Mouse (Mus musculus) embryonic facial prominence, embryonic 10.5 days (tissue): ENCODE measurements around the gene Neurl1b. TPM values are rescaled to one million over a fixed set of nuclear protein-coding genes. Genes with fewer than 3 reads are reported as not detected.

Source experiments
- DNase-seq: peaks from one replicate; pipeline ENCODE4 v3.0.0-alpha.2; 2017; ENCODE audit warnings: low spot score
- H3K27ac ChIP-seq: fragments of 300-500 bp; sonication (generic); replicated peaks from 2 replicates; pipeline ENCODE4 v1.5.1; 2016; ENCODE audit warnings: mild to moderate bottlenecking
- H3K27me3 ChIP-seq: fragments of 300-500 bp; sonication (generic); replicated peaks from 2 replicates; pipeline ENCODE4 v1.6.1; 2016; ENCODE audit warnings: low read depth, mild to moderate bottlenecking; ENCODE audit not compliant: poor library complexity, severe bottlenecking
- H3K36me3 ChIP-seq: fragments of 300-500 bp; sonication (generic); replicated peaks from 2 replicates; pipeline ENCODE4 v1.6.1; 2016; ENCODE audit warnings: mild to moderate bottlenecking, moderate library complexity
- H3K4me1 ChIP-seq: fragments of 300-500 bp; sonication (generic); 2 replicates; pipeline ENCODE4 v1.6.1; 2016
- H3K4me3 ChIP-seq: fragments of 300-500 bp; sonication (generic); 2 replicates; pipeline ENCODE4 v1.5.1; 2016; ENCODE audit warnings: mild to moderate bottlenecking, moderate library complexity
- H3K9me3 ChIP-seq: fragments of 300-500 bp; sonication (generic); 2 replicates; pipeline ENCODE4 v1.6.1; 2016; ENCODE audit warnings: mild to moderate bottlenecking
- WGBS: fragments of 180-500 bp; shearing (Covaris S2); methylation state at CpG from one replicate; pipeline ENCODE4 v1.1.7; 2016; 5-methylcytosine and 5-hydroxymethylcytosine counted together
- polyA plus RNA-seq: library from polyadenylated mRNA; unstranded; fragments of >200 nt; fragmentation: Nextera tagmentation; extraction: Ambion mirVana; gene quantifications from 2 replicates; pipeline ENCODE4 v1.2.1, GENCODE M21; 2016

Gene Neurl1b
- polyA plus RNA-seq, 1 experiment from 2014 or later, result 0.16 TPM

DNA sequence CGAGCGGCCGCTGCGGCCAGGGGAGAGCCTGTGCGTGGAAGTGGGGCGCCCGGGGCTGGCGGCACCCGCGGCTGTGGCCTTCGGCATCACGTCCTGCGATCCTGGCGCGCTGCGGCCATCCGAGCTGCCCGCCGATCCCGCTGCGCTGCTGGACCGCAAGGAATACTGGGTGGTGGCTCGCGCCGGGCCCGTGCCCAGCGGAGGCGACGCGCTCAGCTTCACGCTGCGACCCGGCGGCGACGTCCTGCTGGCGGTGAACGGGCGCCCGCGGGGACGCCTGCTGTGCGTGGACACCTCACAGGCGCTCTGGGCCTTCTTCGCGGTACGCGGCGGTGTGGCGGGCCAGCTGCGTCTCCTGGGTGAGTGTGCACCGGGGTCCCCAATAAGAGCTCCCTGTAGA is 24.4 kb downstream of the Neurl1b start:
- peak; percentile 47 for DNase-seq
- no peak overlapping the region for H3K27ac ChIP-seq
- WGBS, result 10% methylated on average over 52 of the region's 52 CpGs

DNA sequence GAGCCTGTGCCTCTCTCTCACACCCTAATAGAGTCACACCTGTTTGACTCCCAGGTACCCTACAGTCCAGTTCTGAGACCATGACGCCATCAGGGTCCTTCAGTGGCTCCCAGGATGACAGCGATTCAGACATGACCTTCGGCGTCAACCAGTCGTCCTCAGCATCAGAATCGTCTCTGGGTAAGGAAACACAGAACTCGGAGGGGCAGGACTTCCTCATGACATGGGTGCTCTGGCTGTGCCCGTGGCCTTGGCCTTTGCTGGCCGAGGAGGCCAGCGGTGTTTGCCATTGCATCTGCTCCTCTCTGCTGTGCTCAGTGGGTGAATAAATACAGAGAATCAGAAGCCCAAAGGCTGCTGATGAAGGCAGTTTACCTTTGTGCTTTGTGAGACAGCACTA is 26.4 kb downstream of the Neurl1b start:
- Histone ChIP-seq H3K9me3 (no peaks in the 10 kb centered on the region), H3K4me3 (no peak overlapping the region), H3K27me3 (peaks cover 69% of the 10 kb centered on the region), H3K27ac (no peak overlapping the region), H3K4me1 (peaks cover 8% of the 10 kb centered on the region), H3K36me3 (no peaks in the 10 kb centered on the region)
- DNase-seq, result no peak
- WGBS, result 90% methylated on average over 10 of the region's 10 CpGs

More for the DNA sequence above, 24.4 kb downstream of the Neurl1b start:
- Histone ChIP-seq H3K27me3 (peaks cover 75% of the 10 kb centered on the region), H3K4me1 (peaks cover 8% of the 10 kb centered on the region), H3K36me3 (no peaks in the 10 kb centered on the region), H3K9me3 (no peaks in the 10 kb centered on the region), H3K4me3 (peak overlapping the region; percentile 53)

DNA sequence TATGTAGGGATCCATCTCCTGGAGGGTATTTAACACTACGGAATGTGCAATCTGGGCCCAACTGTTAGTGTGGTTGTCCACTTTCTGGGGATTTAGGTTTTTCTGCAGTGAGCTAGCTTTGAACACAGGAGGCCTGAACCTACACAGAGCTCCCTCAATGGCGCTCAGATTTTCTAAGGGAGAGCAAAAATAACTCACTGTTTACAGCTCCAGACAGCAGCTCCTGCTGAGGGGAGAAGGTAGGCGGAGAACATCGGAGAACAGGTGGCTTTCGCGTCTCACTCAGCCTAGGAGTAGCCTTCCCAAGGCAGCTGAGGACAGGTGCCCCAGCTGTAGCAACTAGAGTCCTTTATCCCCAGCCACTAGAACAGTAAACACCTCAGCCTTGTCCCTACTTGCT is 27.6 kb downstream of the Neurl1b start:
- Histone ChIP-seq H3K9me3 (no peaks in the 10 kb centered on the region), H3K4me1 (peaks cover 8% of the 10 kb centered on the region), H3K27me3 (peaks cover 57% of the 10 kb centered on the region), H3K4me3 (no peak overlapping the region), H3K36me3 (no peaks in the 10 kb centered on the region), H3K27ac (no peak overlapping the region)
- DNase-seq, result no peak
- 90% methylated on average over 6 of the region's 6 CpGs for WGBS

DNA sequence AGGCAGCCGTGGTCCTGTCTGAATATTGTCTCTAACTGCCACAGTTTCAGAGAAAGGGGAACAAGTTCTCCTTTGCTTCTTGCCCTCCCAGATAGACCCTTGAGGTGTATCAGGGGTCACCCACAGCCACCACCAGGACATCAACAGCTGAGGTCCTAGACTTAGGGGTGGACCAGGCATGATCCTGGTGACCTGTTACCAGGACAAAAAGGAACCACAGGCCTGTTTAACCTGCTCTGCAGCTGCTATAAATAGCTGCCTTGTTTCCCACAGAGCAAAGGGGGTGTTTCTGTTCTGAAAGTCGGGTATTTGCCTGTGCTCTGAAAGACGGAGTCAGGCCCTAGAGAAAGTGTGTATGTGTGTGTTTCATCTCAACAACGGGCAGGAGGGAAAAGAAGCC is 29.2 kb downstream of the Neurl1b start:
- Histone ChIP-seq H3K9me3 (no peaks in the 10 kb centered on the region), H3K27me3 (peaks cover 41% of the 10 kb centered on the region), H3K4me3 (no peak overlapping the region), H3K27ac (no peak overlapping the region), H3K4me1 (peaks cover 4% of the 10 kb centered on the region), H3K36me3 (no peaks in the 10 kb centered on the region)
- DNase-seq, result no peak
- 63% methylated on average over 4 of the region's 4 CpGs for WGBS

DNA sequence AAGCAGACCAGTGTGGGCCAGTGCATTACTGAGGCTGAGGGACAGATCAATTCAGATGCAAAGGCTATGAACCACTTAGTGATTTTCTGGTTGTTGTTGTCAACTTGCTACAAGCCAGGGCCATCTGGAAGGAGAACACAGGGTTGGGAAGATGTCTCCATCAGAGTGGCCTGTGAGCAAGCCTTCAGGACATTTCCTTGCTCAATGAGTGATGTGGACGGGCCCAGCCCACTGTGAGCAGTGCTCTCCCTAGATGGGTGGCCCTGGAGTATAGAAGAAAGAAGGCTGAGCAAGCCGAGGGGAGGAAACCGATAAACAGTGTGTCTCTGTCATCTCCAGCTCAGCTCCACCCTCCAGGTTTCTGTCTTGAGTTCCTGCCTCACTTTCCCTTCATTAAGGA is 34.8 kb downstream of the Neurl1b start:
- H3K4me1 ChIP-seq, result peaks cover 9% of the 10 kb centered on the region
- WGBS, result 74% methylated on average over 3 of the region's 3 CpGs
- H3K9me3 ChIP-seq, result no peaks in the 10 kb centered on the region
- no peak for DNase-seq
- H3K27ac ChIP-seq, result no peak overlapping the region
- H3K27me3 ChIP-seq, result 0 out of 2 replicates have a peak, but pooled peaks cover 6% of the 10 kb centered on the region
- H3K4me3 ChIP-seq, result no peak overlapping the region
- no peaks in the 10 kb centered on the region for H3K36me3 ChIP-seq

DNA sequence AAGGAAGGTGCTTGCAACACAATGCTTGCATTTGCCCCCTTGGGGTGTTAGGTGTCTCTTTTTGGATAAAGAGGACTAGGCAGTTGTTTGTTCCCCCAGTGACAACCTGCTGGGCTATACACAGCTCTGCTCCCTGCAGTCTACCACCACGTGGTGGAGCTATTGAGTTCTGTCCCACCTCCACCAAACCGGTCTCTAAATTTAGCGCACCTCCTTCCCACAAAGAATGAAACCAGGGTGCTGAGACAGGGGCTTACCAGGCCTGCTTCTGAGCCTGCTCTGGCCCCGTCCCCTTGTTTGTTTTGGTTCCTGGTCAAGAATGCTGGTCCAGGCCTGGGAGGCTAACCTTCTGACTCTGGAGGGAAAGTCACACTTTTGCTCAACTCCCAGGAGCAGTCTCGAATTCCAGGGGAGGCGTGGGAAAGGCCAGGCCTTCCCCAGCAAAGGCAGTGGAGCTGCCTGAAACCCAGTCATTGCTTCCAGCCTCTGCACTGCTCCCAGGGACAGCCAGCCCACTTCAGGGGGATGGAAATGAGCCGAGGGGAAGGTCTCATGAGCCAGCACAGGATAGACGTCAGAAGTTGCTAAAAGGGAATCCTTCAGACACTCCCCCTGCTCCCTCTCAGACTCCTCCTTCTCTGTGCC is 37.1 kb downstream of the Neurl1b start:
- Histone ChIP-seq H3K9me3 (no peaks in the 10 kb centered on the region), H3K4me3 (no peak overlapping the region), H3K27ac (no peak overlapping the region; the same call in 1 of the 2 replicates), H3K27me3 (no peaks in the 10 kb centered on the region), H3K36me3 (no peaks in the 10 kb centered on the region), H3K4me1 (peaks cover 9% of the 10 kb centered on the region)
- DNase-seq, result peak; percentile 53
- 23% methylated on average over 8 of the region's 8 CpGs for WGBS

DNA sequence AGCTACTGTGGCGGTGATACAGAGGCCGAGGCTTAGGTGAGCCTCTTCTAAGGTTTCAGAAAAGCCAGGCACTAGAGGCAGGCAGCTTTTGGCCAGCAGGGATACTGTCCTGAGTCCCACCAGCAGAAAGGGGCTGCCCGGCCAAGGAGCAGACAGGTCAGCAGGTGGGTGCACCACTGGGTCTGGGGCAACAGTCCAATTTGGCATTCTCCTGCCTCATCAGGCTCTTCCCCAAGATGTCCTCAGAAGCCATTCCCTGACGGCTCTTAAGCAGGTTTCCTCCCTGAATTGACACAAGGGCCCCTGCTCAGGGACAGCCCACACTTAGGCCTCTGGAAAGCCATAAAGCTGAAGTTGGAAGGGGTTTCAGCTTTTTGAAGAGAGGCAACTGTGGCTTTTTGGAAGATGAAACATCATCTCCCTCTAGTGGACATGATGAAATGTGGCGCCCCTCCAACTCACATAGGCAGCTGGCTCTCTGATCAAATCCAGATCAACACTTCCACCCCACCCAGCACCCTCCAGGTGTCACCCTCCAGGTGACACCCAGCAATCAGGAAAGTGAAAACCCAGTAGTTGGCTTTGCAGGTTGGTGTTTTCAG is 37.8 kb downstream of the Neurl1b start:
- H3K36me3 ChIP-seq, result no peaks in the 10 kb centered on the region
- WGBS, result 61% methylated on average over 5 of the region's 5 CpGs
- DNase-seq, result peak; percentile 43
- H3K27me3 ChIP-seq, result no peaks in the 10 kb centered on the region
- no peak overlapping the region for H3K27ac ChIP-seq
- no peak overlapping the region for H3K4me3 ChIP-seq
- H3K4me1 ChIP-seq, result peaks cover 12% of the 10 kb centered on the region
- H3K9me3 ChIP-seq, result no peaks in the 10 kb centered on the region

DNA sequence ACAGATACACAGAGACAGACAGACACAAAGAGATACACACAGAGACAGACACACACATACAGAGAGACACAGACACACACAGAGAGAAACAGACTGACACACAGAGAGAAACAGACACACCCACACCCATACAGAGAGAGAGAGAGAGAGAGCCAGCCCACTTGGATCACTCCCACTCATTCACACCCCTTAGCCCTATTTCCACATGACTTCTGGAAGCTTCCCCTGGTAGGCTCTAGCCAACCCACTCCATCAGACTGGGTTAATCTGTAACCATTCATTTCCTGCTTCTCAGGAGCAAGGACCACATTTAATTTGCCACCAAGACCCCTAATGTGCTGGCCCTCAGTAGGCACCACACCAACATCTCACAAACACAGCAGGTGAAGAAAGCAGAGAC is 42.9 kb downstream of the Neurl1b start:
- DNase-seq, result no peak
- Histone ChIP-seq H3K4me3 (no peak overlapping the region), H3K27ac (no peak overlapping the region), H3K27me3 (no peaks in the 10 kb centered on the region), H3K4me1 (peaks cover 3% of the 10 kb centered on the region; the same call in 1 of the 2 replicates), H3K9me3 (no peaks in the 10 kb centered on the region), H3K36me3 (no peaks in the 10 kb centered on the region)

DNA sequence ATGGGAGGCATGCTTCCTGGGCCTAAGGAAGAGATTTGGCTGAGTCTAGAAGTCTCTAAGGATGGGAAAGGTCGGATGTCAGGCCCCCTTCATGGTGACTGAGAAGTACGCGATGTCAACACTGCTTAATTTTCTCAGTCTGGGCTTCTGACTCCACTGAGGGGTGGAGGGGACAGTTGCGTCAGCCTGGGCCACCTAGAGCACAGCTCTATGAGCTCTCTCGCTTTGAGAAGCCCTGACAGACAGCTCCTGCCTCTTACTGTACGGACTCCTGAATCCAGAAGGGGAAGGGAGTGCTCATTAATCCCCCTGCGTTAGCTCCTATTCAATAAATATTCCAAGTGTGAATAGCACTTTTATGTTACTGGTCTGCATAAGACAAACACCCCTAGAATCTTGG is 43.4 kb downstream of the Neurl1b start:
- Histone ChIP-seq H3K27ac (no peak overlapping the region), H3K27me3 (no peaks in the 10 kb centered on the region), H3K4me3 (no peak overlapping the region), H3K36me3 (no peaks in the 10 kb centered on the region), H3K9me3 (no peaks in the 10 kb centered on the region), H3K4me1 (0 out of 2 replicates have a peak, but pooled peaks cover 3% of the 10 kb centered on the region)
- WGBS, result 73% methylated on average over 7 of the region's 7 CpGs
- DNase-seq, result no peak

DNA sequence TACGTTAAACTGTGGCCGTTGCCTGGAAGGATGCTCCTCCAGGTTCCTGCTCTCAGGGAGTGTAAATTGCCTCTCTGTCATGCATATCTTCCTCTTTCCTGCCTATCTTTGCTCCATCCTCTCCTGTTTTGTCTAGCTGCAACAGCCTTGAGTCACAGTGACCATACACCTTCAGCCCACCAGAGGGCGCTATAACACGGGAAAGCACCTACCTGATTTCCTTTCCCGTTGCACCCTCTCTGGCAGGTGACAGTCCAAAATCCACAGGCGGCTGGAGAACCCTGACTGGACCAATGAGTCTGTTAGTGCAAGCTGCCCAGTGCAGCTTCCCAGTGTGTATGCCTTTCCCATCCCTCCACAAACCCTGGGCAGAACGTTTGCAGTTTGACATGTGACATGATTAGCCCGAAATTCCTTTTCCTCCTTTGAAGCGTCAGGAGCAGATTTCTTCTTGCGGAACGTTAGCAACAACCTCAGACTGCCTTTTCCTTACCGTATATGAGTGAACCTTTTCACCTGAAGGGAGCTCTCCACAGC is 48.1 kb downstream of the Neurl1b start:
- 31% methylated on average over 12 of the region's 12 CpGs for WGBS
- H3K36me3 ChIP-seq, result no peaks in the 10 kb centered on the region
- DNase-seq, result peak; percentile 81
- no peak overlapping the region for H3K27ac ChIP-seq
- peaks cover 9% of the 10 kb centered on the region for H3K4me1 ChIP-seq
- H3K9me3 ChIP-seq, result no peaks in the 10 kb centered on the region
- 0 out of 2 replicates have a peak, but pooled peaks cover 4% of the 10 kb centered on the region for H3K27me3 ChIP-seq
- no peak overlapping the region for H3K4me3 ChIP-seq

DNA sequence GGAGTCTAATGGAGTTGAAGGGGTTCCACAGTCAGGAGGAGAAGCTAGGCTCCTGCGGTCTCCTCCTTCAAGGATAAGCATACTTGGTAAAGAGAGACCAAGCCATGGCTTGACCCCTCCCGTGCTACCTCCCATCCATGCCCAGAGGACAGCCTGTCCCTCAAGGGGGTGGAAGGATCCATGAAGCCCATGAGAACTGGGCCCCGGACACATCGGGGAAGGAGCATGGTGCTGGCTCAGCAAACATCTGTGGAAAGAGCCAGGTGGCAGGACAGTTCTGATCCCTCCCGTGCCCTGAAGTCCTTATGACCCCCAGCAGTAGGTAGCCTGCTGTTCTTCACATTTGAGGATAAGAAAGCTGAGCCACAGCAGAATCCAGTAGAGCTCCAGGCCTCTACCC is 48.8 kb downstream of the Neurl1b start:
- no peaks in the 10 kb centered on the region for H3K36me3 ChIP-seq
- H3K4me3 ChIP-seq, result no peak overlapping the region
- no peak overlapping the region for H3K27ac ChIP-seq
- H3K9me3 ChIP-seq, result no peaks in the 10 kb centered on the region
- 83% methylated on average over 5 of the region's 5 CpGs for WGBS
- 0 out of 2 replicates have a peak, but pooled peaks cover 4% of the 10 kb centered on the region for H3K27me3 ChIP-seq
- peaks cover 9% of the 10 kb centered on the region for H3K4me1 ChIP-seq
- no peak for DNase-seq

DNA sequence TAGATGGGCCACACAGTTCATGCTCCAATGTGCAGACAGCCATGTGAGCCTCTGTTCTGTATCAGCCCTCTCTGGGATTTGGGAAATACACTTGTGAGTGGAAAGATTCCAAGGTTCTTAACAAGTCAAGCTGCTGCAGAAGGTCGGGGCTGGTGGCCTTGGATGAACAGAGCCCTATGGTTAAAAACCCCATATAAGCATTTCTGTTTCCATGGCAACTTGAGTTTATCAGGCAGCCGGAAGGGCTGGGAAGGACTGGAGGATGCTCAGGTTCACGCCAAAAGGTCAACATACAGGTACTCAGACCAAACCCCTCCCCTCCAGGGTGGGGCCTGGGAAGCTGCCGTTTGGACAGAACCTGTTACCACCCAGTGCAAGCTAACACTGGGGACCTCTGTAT is 49.4 kb downstream of the Neurl1b start:
- 60% methylated on average over 4 of the region's 4 CpGs for WGBS
- Histone ChIP-seq H3K4me3 (no peak overlapping the region), H3K27ac (no peak overlapping the region), H3K9me3 (no peaks in the 10 kb centered on the region), H3K4me1 (peaks cover 9% of the 10 kb centered on the region), H3K36me3 (no peaks in the 10 kb centered on the region), H3K27me3 (0 out of 2 replicates have a peak, but pooled peaks cover 4% of the 10 kb centered on the region)
- no peak for DNase-seq

DNA sequence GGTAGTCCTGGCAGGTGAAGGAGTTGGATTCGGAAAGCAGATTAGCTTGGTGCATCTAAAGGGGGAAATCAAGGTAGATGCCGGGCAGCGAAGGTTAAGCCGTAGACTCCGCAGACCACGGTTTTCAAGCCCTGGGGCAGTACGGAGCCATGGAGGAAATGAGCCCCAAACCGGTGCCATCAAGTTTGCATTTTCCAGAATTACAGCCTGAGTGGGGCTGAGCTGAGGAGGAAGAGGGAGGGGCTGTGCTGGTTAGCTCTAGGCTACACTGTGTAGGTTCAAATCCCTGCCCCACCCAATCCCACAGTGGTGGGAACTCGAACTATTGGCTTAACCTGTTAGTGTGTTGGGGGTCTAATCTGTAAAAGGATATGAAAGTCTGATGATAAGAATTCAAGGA is 49.9 kb downstream of the Neurl1b start:
- H3K27me3 ChIP-seq, result 0 out of 2 replicates have a peak, but pooled peaks cover 4% of the 10 kb centered on the region
- no peak overlapping the region for H3K4me3 ChIP-seq
- no peak for DNase-seq
- no peak overlapping the region for H3K27ac ChIP-seq
- H3K36me3 ChIP-seq, result no peaks in the 10 kb centered on the region
- no peaks in the 10 kb centered on the region for H3K9me3 ChIP-seq
- WGBS, result 81% methylated on average over 9 of the region's 9 CpGs
- peaks cover 9% of the 10 kb centered on the region for H3K4me1 ChIP-seq
